10 mouse cellular contexts compared by ENCODE assay signal in genomic region chr7:28268576-28268975, GRCm38 (mm10). TPM values are rescaled to one million over a fixed set of nuclear protein-coding genes. Genes with fewer than 3 reads are reported as not detected.
DNase-seq lines count a peak whose midpoint lies in the region; ATAC-seq and TF ChIP-seq lines count a peak whose summit lies in the region.
"Had no signal": no experiment of that assay in that cellular context is flagged by ENCODE, and none has a peak within 500 bp of the region (broad histone marks: within the 10 kb centered on the region; RNA-seq: fewer than 3 reads in every experiment).

No protein-coding gene starts in this region.

- peak overlapping the region; percentile 92 for H3K4me3 ChIP-seq in heart, embryonic 13.5 days
- peak overlapping the region; percentile 84 for H3K4me3 ChIP-seq in ES-Bruce4 (ENCODE audit: low read depth, low read length)
- peak overlapping the region; percentile 85 for H3K4me3 ChIP-seq in forebrain, embryonic 14.5 days (ENCODE audit: low read depth, low read length)
- peak overlapping the region; percentile 36 to 62 for H3K4me3 ChIP-seq in liver, embryonic 14.5 days (ENCODE audit: insufficient read depth in 1 of 2, low read depth in 2 of 2, low read length in 2 of 2)

- TF ChIP-seq CTCF in ES-Bruce4 (IDR thresholded peaks at IDR 0.05; ENCODE audit: low read depth, low read length) = no peak
- TF ChIP-seq CTCF in liver, embryonic 14.5 days (IDR thresholded peaks at IDR 0.05; ENCODE audit: low read depth) = no peak

- H3K27me3 ChIP-seq in heart, embryonic 13.5 days (replicated peaks) = no peaks in the 10 kb centered on the region
- H3K27me3 ChIP-seq in ES-Bruce4 (ENCODE audit: control insufficient read depth, insufficient read depth, low read length, poor library complexity, severe bottlenecking) = no peaks in the 10 kb centered on the region
- no peaks in the 10 kb centered on the region for H3K27me3 ChIP-seq in forebrain, embryonic 14.5 days (replicated peaks; ENCODE audit: control insufficient read depth, insufficient read depth, low read length)
- H3K27me3 ChIP-seq in liver, embryonic 14.5 days (ENCODE audit: control insufficient read depth, insufficient read depth, low read length) = peaks cover 13% of the 10 kb centered on the region

- peak overlapping the region; percentile 90 for H3K4me2 ChIP-seq in heart, embryonic 13.5 days
- peak overlapping the region; percentile 76 for H3K4me2 ChIP-seq in forebrain, embryonic 14.5 days (ENCODE audit: low read length)
- peak overlapping the region; percentile 61 for H3K4me2 ChIP-seq in liver, embryonic 14.5 days (ENCODE audit: low read depth)

- peaks cover 11% of the 10 kb centered on the region for H3K4me1 ChIP-seq in heart, embryonic 13.5 days
- no peaks in the 10 kb centered on the region for H3K4me1 ChIP-seq in ES-Bruce4 (ENCODE audit: control insufficient read depth, insufficient read depth, low read length)
- H3K4me1 ChIP-seq in forebrain, embryonic 14.5 days (ENCODE audit: control insufficient read depth, insufficient read depth, low read length) = peaks cover 8% of the 10 kb centered on the region
- H3K4me1 ChIP-seq in liver, embryonic 14.5 days (replicated peaks; ENCODE audit: control insufficient read depth in 2 of 2, insufficient read depth in 2 of 2, low read length in 1 of 2) = peaks cover 0 to 2% of the 10 kb centered on the region in 2 experiments; a peak in 1 of 4 replicates

- no peak for TF ChIP-seq POLR2A in ES-Bruce4 (IDR thresholded peaks at IDR 0.05; ENCODE audit: insufficient read depth, low read length)

- 30% methylated on average over 16 of the region's 16 CpGs for WGBS in heart, embryonic 13.5 days
- WGBS in forebrain, embryonic 14.5 days = 35% methylated on average over 16 of the region's 16 CpGs
- 30% methylated on average over 16 of the region's 16 CpGs for WGBS in liver, embryonic 14.5 days (ENCODE audit: insufficient replicate concordance)

- peak overlapping the region; percentile 98 for H3K9ac ChIP-seq in heart, embryonic 13.5 days
- H3K9ac ChIP-seq in ES-Bruce4 (ENCODE audit: low read depth, poor library complexity, severe bottlenecking) = peak overlapping the region; percentile 91
- H3K9ac ChIP-seq in forebrain, embryonic 14.5 days (ENCODE audit: low read length) = peak overlapping the region; percentile 97
- H3K9ac ChIP-seq in liver, embryonic 14.5 days (replicated peaks) = no peak overlapping the region; the same call in 1 of the 2 replicates

- H3K36me3 ChIP-seq in heart, embryonic 13.5 days = peaks cover 38% of the 10 kb centered on the region
- no peaks in the 10 kb centered on the region for H3K36me3 ChIP-seq in ES-Bruce4 (ENCODE audit: control insufficient read depth, insufficient read depth, low read length, poor library complexity, severe bottlenecking)
- peaks cover 13% of the 10 kb centered on the region for H3K36me3 ChIP-seq in forebrain, embryonic 14.5 days (ENCODE audit: control insufficient read depth, insufficient read depth, low read length)
- H3K36me3 ChIP-seq in liver, embryonic 14.5 days (replicated peaks; ENCODE audit: control insufficient read depth, insufficient read depth, low read depth) = no peaks in the 10 kb centered on the region

- no peak for TF ChIP-seq EP300 in ES-Bruce4 (IDR thresholded peaks at IDR 0.05; ENCODE audit: insufficient read depth, low read depth, low read length)
- no peak for TF ChIP-seq EP300 in liver, embryonic 14.5 days (IDR thresholded peaks at IDR 0.05; ENCODE audit: low read depth)

- ATAC-seq in heart, embryonic 13.5 days (ENCODE audit: extremely low read depth, insufficient number of reproducible peaks, low FRiP score, low TSS enrichment) = no peak
- ATAC-seq in forebrain, embryonic 14.5 days = no peak
- no peak for ATAC-seq in liver, embryonic 14.5 days (ENCODE audit: insufficient read depth)
- no peak for ATAC-seq in cerebellum, adult (ENCODE audit: insufficient number of reproducible peaks, low FRiP score, low TSS enrichment)

- DNase-seq in heart, adult 18-20 months = no peak
- no peak for DNase-seq in forebrain, embryonic 14.5 days (ENCODE audit: low spot score)
- DNase-seq in liver, embryonic 14.5 days (ENCODE audit: low read depth in 3 of 3, low spot score in 3 of 3) = no peak
- no peak for DNase-seq in right cerebral cortex, postnatal 4 days
- DNase-seq in cerebellum, postnatal 14 days = no peak

- H3K27ac ChIP-seq in heart, embryonic 13.5 days (replicated peaks) = peak overlapping the region; percentile 86
- no peak overlapping the region for H3K27ac ChIP-seq in ES-Bruce4 (ENCODE audit: insufficient read depth, low read length)
- peak overlapping the region; percentile 90 for H3K27ac ChIP-seq in forebrain, embryonic 14.5 days (ENCODE audit: low read depth, low read length)
- H3K27ac ChIP-seq in liver, embryonic 14.5 days = no peak overlapping the region

- H3K9me3 ChIP-seq in heart, embryonic 13.5 days = no peaks in the 10 kb centered on the region
- no peaks in the 10 kb centered on the region for H3K9me3 ChIP-seq in ES-Bruce4 (replicated peaks; ENCODE audit: control insufficient read depth, insufficient read depth, low read length, poor library complexity, severe bottlenecking)
- H3K9me3 ChIP-seq in forebrain, embryonic 14.5 days (replicated peaks; ENCODE audit: control insufficient read depth, low read length) = no peaks in the 10 kb centered on the region
- no peaks in the 10 kb centered on the region for H3K9me3 ChIP-seq in liver, embryonic 14.5 days (ENCODE audit: control insufficient read depth, low read length)

RNA-seq across cellular contexts. Expression of gene Eid2, which starts 0.9 kb away (rescaled TPM):
- polyA plus RNA-seq in heart, embryonic 13.5 days (2015; fragmentation: Nextera tagmentation; extraction: Ambion mirVana) = 1.1 and 1.2 TPM in 2 replicates
- 10 to 100 TPM; 11.5 to 12.4 TPM for total RNA-seq in heart, adult 18-20 months (2021)
- 17.2 and 17.3 TPM in 2 replicates for polyA plus RNA-seq in ES-Bruce4 (2011; ENCODE audit: insufficient read depth, insufficient read length, low read depth, missing spikeins)
- polyA plus RNA-seq in forebrain, embryonic 14.5 days (2014; fragmentation: Nextera tagmentation; extraction: Ambion mirVana) = 6.0 and 8.6 TPM in 2 replicates
- 1.3 and 2.3 TPM in 2 replicates for polyA plus RNA-seq in liver, embryonic 14.5 days (2012; rRNA removed)
- 0.38 and 1.1 TPM in 2 replicates for polyA plus RNA-seq in liver, embryonic 14.5 days (2014; fragmentation: Nextera tagmentation; extraction: Ambion mirVana)

RNA-seq across cellular contexts. Expression of gene Eid2b, which starts 9.0 kb away (rescaled TPM):
- 7.4 and 7.6 TPM in 2 replicates for polyA plus RNA-seq in heart, embryonic 13.5 days (2015; fragmentation: Nextera tagmentation; extraction: Ambion mirVana)
- 10 to 100 TPM; 13.9 to 15.5 TPM for total RNA-seq in heart, adult 18-20 months (2021)
- polyA plus RNA-seq in ES-Bruce4 (2011; ENCODE audit: insufficient read depth, insufficient read length, low read depth, missing spikeins) = 8.5 and 8.8 TPM in 2 replicates
- polyA plus RNA-seq in forebrain, embryonic 14.5 days (2014; fragmentation: Nextera tagmentation; extraction: Ambion mirVana) = 33.3 and 35.1 TPM in 2 replicates
- 1.5 and 1.7 TPM in 2 replicates for polyA plus RNA-seq in liver, embryonic 14.5 days (2012; rRNA removed)
- polyA plus RNA-seq in liver, embryonic 14.5 days (2014; fragmentation: Nextera tagmentation; extraction: Ambion mirVana) = 1.4 and 2.1 TPM in 2 replicates

RNA-seq across cellular contexts. Expression of gene Selenov, which starts 22.4 kb away (rescaled TPM):
- polyA plus RNA-seq in heart, embryonic 13.5 days (2015; fragmentation: Nextera tagmentation; extraction: Ambion mirVana) = not detected in 2 replicates
- not detected for total RNA-seq in heart, adult 18-20 months (2021)
- 0.70 and 3.2 TPM in 2 replicates for polyA plus RNA-seq in ES-Bruce4 (2011; ENCODE audit: insufficient read depth, insufficient read length, low read depth, missing spikeins)
- 0.22 and 0.23 TPM in 2 replicates for polyA plus RNA-seq in forebrain, embryonic 14.5 days (2014; fragmentation: Nextera tagmentation; extraction: Ambion mirVana)
- not detected in 2 replicates for polyA plus RNA-seq in liver, embryonic 14.5 days (2012; rRNA removed)
- not detected in 2 replicates for polyA plus RNA-seq in liver, embryonic 14.5 days (2014; fragmentation: Nextera tagmentation; extraction: Ambion mirVana)
- polyA plus RNA-seq: CD4-positive, CD25-positive, alpha-beta regulatory T cell, adult 4 months; large intestine, adult 2 months had no signal

RNA-seq across cellular contexts. Expression of gene Dll3, which starts 33.5 kb away (rescaled TPM):
- polyA plus RNA-seq in heart, embryonic 13.5 days (2015; fragmentation: Nextera tagmentation; extraction: Ambion mirVana) = 0.05 and 0.19 TPM in 2 replicates
- not detected for total RNA-seq in heart, adult 18-20 months (2021)
- 9.5 and 10.5 TPM in 2 replicates for polyA plus RNA-seq in ES-Bruce4 (2011; ENCODE audit: insufficient read depth, insufficient read length, low read depth, missing spikeins)
- 14.2 and 16.3 TPM in 2 replicates for polyA plus RNA-seq in forebrain, embryonic 14.5 days (2014; fragmentation: Nextera tagmentation; extraction: Ambion mirVana)
- 0.03 and 0.04 TPM in 2 replicates for polyA plus RNA-seq in liver, embryonic 14.5 days (2012; rRNA removed)
- polyA plus RNA-seq in liver, embryonic 14.5 days (2014; fragmentation: Nextera tagmentation; extraction: Ambion mirVana) = not detected in 2 replicates
- polyA plus RNA-seq: CD4-positive, CD25-positive, alpha-beta regulatory T cell, adult 4 months had no signal

RNA-seq across cellular contexts. Expression of gene Timm50, which starts 43.3 kb away (rescaled TPM):
- polyA plus RNA-seq in heart, embryonic 13.5 days (2015; fragmentation: Nextera tagmentation; extraction: Ambion mirVana) = 114 and 131 TPM in 2 replicates
- total RNA-seq in heart, adult 18-20 months (2021) = 10 to 100 TPM; 66.3 to 66.6 TPM
- 70.5 and 76.4 TPM in 2 replicates for polyA plus RNA-seq in ES-Bruce4 (2011; ENCODE audit: insufficient read depth, insufficient read length, low read depth, missing spikeins)
- 163 and 171 TPM in 2 replicates for polyA plus RNA-seq in forebrain, embryonic 14.5 days (2014; fragmentation: Nextera tagmentation; extraction: Ambion mirVana)
- 45.4 and 52.3 TPM in 2 replicates for polyA plus RNA-seq in liver, embryonic 14.5 days (2012; rRNA removed)
- polyA plus RNA-seq in liver, embryonic 14.5 days (2014; fragmentation: Nextera tagmentation; extraction: Ambion mirVana) = 91.1 and 95.2 TPM in 2 replicates

Comparison
In these comparisons a context has a peak if more than half of its experiments do, and no peak if none do; other contexts are left out.
1. H3K27ac ChIP-seq: peak in heart, embryonic 13.5 days (single experiment) and forebrain, embryonic 14.5 days (single experiment); none in ES-Bruce4 (single experiment) and liver, embryonic 14.5 days (single experiment).
2. Peak in every context shown above with its lines, with median percentiles within 50 percentile points of each other: H3K4me2 ChIP-seq and H3K4me3 ChIP-seq.